Mouse (Mus musculus): ENCODE data around the gene Prickle3.

Gene Prickle3

DNA sequence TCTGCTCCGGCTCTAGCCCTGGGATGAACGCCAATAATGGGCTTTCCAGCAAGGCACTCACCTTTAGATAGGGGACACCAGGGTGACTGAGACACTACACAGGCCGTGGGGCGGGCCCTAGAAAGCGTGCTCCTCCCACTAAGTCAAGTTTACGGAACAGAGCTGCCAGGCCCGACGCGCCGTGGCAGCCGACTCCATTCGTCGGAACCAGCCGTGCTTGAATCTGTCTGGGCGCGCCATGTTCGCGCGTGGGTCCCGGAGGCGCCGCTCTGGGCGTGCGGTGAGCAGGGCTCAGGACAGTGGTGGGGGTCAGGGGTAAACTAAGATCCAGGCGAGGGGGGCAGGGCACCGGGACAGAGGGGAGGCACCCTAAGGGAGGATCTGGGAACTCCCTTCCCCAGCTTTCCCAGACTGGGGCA, at the start of gene Prickle3:
Gene Prickle3, plus strand, starts transcription at position 40 of the 419 bp plus-strand sequence.
- no peak for DNase-seq (ENCODE audit: extremely low read depth, low read depth)

DNA sequence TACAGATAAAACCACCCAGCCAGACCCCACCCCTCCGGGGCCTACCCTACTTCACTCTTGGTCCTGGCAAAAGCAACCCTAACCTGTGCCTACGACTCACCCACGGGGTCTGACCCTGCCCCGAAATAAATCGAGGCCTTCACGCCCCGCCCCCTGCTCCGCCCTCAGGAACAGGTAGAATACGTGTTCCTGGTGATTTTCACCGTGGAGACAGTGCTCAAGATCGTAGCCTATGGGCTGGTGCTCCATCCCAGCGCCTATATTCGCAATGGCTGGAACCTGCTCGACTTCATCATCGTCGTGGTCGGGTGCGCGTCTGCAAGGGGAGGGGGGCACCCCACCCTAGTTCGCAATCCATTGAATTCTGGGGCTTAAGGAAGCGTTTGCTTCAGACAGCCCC, 47.0 kb upstream of the Prickle3 start:
- no peak for DNase-seq (ENCODE audit: extremely low read depth, low read depth)

DNA sequence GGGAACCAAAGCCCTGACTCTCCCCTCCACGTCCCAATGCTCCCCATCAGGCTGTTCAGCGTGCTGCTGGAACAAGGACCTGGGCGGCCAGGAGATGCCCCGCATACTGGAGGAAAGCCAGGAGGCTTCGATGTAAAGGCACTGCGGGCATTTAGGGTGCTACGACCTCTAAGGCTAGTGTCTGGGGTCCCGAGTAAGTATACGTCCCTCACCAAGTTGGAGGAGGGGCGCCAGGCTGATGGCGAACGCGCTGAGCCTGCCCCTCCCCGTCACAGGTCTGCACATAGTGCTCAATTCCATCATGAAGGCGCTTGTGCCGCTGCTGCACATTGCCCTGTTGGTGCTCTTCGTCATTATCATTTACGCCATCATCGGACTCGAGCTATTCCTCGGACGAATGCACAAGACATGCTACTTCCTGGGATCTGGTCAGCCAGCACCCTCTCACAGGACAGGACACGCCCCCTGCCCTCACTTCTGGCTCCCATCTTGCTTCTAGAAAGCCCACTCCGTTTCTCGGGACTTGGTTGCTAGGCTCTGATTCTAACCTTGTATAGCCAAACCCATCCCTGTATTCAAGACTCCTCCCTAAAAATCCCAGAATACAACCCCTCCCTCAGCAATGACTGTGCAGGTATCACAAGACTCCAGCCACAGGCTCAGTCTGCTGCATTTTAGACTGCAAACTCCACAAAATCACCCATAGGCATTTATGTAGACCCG, 46.4 kb upstream of the Prickle3 start:
- no peak for DNase-seq (ENCODE audit: extremely low read depth, low read depth)

DNA sequence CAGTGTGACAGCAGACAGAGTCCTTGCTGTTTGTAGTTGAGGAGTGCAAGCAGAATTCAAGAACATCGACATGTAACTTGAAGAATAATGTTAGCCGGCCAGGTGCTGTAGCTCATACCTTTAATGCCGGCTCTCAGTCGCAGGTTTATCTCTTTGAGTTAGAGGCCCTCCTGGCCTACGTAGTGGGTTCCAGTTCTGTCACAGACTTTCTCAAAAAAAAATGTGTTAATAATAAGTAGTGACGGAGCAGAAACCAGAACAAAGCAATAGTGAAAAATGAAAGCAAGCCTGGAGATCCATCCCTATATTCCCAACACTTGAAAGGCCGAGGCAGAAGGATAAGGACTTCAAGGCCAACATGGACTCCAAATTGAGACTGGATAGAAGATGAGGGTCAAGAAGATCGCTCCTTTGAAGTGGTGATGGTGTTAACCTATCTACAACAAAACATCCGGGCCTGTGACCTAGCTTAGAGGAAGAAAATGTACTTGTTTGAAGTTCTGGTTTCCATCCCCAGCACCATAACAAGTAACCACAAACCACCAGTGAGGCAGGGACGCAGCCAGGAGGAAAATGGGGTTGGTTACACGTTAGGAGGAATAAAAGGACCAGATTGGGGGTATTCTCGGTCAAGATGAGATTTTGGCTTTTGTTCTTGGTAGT, 39.0 kb upstream of the Prickle3 start:
- no peak for DNase-seq (ENCODE audit: extremely low read depth, low read depth)

DNA sequence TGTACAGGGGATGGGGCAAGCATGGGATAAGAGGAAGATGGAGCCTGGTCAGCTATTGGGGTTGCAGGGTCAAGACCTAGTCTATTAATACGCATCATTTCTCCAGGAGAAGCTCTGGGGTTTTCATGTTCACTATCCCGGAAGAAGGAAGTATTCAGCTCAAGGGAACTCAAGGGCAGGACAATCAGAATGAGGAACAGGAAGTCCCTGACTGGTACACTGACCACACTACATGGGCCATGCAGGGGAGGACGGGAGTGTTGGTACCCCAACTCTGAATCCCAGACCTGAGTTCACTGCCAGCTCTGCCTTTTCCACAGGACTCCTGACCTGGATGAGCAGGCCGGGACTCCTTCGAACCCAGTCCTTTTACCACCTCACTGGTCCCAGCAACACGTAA, 24.5 kb upstream of the Prickle3 start:
- DNase-seq (ENCODE audit: extremely low read depth, low read depth) = no peak

DNA sequence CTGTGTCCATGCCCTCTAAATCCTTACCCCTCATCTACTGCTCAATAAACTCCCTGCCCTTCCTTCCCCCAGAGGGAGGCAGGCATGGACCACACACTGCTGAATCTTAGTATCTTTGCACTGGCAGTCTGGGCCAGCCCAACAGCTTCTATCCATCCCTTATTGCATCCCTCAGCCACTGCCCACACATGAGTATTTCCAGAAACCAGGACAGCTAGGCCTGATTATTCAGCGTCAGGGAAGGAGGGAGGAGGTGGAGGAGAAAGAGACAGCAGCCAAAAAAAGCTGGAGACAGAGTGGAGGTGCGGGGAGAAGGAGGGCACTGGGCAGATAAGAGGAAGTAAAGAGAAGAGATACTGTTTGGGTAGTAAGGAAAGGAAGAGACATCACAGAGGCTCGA, 22.0 kb upstream of the Prickle3 start:
- DNase-seq (ENCODE audit: extremely low read depth, low read depth) = no peak

DNA sequence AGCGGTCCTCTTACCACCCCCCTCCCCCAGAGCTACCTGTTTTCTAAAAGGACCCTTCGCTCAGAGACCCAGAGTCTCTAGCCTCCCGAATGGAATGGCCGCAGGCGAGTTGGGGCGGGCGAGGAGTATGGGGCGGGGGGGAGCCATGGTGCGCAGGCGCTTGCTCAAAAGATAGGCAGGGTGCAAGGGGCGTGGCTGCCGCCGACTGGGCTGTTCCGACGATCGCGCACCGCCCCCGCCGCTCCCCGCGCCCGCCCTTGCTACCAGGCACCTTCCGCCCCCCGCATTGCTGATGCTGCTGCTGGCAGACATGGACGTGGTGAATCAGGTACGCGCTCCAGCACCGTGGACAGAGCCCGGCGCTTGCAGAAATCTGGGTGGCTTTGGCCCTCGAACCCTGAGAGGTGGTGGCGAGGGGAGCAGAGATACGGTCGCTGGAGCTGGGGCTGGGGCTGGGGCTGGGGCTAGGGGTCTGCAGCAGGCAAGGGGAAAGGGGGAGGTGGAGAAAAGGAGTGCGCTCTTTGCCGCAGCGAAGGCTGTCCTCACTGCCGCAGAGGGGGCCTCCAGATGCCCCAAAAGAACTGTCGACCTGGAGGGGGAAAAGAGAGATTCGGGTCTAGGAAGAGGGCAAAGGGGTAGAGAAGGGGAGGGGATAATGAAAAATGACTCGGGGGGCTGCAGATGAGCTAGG, 18.5 kb upstream of the Prickle3 start, which contains the start of gene Syp:
Gene Syp, plus strand, starts transcription at position 71 of the 691 bp plus-strand sequence.
- DNase-seq (ENCODE audit: extremely low read depth, low read depth) = peak; percentile 71

DNA sequence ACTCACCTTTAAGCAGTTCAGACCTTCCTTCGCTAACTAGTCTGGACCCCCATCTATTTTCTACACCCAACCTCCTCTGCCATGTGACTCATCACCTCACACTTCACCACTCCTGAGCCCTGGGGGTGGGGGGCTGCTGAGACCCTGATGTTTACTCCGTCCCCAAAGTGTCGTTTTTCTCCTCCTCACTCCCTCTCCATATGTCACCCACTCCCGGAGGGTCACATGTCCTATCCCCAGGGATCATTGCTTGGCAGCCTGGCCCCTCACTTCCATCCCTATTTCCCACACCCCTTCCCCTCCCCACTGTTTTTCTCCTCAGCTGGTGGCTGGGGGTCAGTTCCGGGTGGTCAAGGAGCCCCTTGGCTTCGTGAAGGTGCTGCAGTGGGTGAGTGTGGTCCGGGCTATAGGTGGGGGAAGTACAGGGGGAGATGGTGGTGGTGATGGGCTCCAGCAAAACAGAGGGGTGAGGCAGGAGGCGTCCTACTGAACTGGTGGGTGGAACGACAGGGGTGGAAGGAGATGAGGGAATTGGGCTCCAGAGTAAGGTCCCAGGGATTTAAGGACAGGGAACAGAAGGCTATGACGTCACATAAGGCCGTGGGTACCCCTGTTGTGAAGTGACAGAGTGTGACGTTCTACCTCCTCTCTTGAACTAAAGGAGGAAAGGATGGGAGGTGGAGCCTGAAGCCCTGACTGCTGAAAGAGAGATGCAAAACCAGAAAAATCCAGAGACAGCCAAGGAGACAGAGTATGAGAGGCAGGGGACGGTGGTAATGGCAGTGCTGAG, 17.3 kb upstream of the Prickle3 start:
- DNase-seq (ENCODE audit: extremely low read depth, low read depth) = no peak

DNA sequence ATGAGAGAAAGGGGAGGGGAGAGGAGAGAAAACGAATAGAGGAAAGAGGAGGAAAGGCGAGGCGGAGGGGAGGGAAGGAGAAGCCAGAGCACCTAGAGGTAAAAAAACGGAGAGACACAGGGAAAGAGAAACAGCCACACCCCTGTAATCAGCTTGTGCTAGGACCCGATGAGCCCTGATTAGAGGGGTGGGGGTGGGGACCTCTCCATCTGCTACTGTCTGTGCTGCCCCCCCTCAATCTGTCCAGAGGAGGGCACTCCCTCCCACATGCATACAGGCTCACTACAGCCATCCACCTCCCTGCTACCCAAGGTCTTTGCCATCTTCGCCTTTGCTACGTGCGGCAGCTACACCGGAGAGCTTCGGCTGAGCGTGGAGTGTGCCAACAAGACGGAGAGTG, 16.3 kb upstream of the Prickle3 start:
- DNase-seq (ENCODE audit: extremely low read depth, low read depth) = no peak

DNA sequence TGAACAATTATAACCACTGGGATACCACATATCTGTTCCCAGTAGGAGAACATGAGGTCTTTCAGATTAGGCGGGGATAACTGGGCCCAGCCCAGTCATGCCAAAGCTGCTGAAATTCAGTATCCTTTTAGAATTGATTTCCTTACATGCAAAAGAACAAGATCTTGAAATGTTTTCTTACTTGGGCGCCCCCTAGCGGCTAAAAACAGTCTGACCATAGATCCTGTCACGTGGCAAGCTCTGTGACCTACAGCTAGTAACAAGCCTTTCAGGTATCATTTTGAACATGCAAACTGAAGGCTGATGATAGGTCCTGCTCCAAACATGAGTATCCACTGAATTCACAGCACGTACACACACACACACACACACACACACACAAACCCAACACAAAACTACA, 11.7 kb upstream of the Prickle3 start:
- peak; percentile 72 for DNase-seq (ENCODE audit: extremely low read depth, low read depth)

DNA sequence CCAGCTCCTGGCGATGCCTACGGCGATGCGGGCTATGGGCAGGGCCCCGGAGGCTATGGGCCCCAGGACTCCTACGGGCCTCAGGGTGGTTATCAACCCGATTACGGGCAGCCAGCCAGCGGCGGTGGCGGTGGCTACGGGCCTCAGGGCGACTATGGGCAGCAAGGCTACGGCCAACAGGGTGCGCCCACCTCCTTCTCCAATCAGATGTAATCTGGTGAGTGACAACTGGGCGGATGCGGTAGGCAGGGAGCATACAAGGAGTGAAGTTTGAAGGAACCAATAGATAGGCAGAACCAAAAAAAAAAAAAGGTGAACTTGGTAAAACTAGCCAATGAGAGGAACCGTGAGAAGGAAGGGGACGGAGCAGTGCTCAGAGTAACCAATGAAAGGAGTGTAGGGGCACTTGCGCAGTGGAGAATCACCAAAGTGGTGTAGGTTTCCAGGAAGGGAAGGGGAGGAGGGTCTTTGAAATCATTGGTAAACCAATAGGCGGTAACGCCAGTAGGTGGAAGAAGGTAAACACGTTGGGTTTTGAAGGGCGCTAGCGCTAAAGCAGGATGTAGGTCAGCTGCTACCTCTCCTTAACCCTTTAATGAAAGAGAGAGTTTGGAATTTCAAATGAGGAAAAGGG, 8.3 kb upstream of the Prickle3 start:
- peak; percentile 99 for DNase-seq (ENCODE audit: extremely low read depth, low read depth)

DNA sequence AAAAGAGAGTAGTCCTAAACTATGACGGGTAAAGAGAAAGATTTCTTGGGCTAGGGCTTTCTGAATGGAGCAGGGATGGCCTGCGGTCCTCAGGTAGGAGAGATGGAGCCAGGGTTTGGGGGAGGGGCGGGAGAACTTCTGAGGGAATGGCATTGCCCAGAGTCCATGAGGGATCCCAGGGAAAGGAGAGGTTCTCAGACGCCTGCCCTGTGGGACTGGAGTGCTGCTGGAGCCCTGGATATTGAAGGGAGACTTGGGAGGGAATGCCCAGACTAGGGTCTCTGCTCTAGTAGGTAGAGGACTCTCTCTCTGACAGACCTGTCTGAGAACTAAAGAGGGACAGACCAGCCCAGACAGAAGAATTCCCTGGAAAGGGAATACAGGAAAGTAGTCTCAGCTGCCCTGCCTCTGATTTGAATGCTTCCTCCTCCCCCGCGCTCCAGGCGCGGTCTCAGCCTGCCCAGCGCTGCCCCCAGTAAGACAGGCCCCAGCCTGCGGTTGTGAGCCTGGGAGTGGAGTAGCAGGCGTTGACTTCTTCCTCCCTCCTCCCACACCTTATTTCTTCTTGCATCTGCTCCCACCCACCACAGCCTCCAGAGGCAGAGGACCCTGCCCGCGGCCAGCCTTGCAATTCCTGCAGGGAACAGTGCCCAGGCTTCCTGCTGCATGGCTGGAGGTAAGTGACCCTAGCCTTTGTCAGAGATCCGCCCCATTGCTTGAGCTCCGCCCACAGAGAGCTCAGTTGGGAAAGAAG, 1.1 kb downstream of the Prickle3 start:
- DNase-seq (ENCODE audit: extremely low read depth, low read depth) = no peak

DNA sequence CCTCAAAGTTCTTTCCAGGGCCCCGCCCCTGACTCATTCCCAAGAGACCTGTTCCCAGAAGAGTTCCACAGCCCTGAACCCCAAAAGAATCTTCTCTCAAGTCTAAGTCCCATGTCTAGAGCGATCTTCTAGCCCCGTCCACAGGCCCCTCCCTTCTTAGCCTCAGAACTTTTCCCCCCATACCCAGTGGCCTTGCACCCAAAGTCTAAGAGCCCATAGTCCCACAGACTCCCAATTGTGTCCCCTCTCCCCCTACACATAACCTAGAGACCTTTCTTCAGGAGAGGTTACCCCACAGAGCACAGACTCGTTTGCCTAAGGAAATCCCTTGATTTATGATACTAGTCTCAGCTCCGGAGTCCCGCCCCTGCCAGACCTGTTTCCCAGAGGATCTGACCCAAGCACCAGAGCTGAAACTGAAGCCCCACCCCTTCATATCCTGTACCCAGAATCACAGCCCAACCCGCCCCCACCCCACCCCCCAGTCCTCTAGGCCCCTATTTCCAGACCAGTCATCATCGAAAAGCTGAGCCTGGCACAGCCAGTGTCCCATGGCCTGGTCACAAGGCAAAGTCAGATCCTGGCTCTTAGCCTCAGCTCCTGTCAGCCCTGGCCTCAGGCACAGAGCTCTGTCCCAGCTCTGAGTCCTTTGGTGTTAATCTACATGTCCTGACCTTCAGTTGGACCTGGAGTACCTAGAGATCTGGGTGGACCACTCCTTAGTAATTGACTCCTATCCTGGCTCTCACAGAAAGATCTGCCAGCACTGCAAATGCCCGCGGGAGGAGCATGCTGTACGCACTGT, 1.9 kb downstream of the Prickle3 start:
- no peak for DNase-seq (ENCODE audit: extremely low read depth, low read depth)

DNA sequence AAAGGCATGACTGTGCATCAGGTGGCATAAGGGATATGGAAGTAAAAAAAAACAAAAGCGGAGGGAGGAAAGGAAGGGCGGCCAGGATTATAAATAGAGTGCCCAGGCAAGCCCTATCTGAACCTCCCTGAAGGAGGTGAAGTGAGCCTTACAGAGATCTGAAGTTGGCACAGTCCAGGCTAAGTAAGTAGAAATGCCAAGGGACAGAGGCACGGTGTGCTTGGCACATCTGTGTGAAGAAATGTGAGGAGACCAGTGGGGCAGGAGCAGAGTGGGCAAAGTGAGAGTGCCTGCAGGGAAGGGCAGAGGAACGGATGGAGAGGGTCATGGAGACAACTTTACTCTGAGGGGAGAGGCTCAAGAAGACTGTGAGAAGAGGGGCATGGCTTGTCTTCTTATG, 4.0 kb downstream of the Prickle3 start:
- no peak for DNase-seq (ENCODE audit: extremely low read depth, low read depth)

DNA sequence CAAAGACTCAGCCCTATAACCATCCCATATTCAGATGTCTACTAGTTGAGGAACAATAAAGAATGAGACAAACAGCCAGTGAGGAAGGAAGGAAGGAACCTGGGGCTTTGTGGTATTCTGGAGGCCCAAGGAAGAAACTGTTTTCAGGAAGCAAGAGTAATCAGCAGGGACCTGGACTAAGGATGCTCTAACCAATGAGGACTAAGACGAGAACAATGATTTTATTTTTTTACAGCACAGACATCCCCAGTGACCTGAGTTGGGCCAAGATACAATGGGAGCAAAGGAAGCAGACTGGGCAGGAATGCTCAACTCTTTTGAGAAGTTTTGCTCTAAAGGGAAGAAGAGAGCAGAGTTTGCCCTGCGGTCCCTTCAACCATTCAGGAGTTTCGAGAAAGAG, 5.9 kb downstream of the Prickle3 start:
- no peak for DNase-seq (ENCODE audit: extremely low read depth, low read depth)

DNA sequence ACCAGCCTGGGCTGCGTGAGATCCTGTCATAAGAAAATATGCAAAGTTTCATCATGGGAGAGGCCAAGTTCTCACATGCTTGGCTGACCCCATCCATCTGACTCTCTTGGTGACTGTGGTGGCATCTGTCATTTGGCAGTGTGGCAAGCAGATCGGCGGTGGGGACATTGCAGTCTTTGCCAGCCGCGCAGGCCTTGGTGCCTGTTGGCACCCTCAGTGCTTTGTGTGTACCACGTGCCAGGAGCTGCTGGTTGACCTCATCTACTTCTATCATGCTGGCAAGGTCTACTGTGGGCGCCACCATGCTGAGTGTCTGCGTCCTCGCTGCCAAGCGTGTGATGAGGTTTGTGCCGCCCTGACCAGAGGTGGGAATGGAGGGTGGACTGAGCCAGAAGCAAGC, 7.7 kb downstream of the Prickle3 start:
- no peak for DNase-seq (ENCODE audit: extremely low read depth, low read depth)

DNA sequence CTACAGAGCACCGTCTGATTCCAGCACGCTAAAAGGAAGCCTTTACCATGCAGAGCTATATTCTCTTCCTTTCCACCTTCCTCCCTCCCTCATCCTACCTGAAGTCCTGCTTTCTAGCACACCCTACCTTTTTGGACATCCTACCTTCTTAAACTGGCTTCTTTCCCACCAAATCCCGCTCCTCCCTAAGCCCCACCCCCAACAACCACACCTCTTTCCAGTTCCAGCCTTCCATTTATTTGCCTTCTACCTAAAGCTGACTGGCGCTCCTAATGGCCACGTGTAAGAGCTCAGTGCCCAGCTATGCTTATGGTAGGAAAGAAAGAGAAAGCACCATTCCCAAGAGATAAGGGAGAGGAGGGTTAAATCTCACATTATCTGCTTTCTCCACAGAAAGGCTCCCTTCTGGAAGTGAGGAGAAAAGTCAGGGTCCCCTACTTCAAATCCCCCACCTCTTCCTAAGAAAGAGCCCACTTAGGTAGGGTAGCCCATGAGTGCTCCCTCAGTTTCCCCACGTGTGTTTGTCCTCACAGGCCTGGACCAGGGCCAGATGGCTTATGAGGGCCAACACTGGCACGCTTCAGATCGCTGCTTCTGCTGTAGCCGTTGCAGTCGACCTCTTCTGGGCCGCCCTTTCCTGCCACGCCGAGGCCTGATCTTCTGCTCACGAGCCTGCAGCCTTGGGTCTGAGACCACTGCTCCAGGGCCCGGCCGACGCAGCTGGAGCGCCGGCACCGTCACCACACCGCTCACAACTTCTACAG, 8.9 kb downstream of the Prickle3 start:
- no peak for DNase-seq (ENCODE audit: extremely low read depth, low read depth)

DNA sequence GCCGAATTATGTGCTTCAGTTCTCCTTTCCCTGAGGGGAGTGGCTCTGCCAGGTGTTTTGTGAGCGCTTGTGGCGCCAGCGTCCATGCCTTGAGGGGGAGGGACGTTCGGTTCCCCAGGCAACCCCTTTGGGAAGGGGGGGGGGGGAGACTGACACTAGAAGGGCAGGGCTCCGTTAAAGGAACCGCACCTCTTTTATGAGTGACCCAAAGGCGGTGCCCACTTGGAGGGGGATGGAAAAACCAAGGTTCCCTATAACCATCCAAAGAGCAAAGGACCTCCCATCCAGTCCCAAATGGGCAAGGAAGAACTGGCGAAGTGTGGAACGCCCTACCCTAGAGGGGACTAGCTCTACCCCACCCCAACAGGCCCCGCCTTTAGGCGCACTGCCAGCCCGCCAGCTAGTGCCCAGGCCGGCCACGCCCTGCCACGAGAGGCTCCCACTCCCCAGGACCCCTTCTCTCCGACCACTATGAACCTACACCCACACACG, 13.4 kb downstream of the Prickle3 start:
- DNase-seq (ENCODE audit: extremely low read depth, low read depth) = peak; percentile 66
